Mouse (Mus musculus): ENCODE data around the gene Ciart. TPM values are rescaled to one million over a fixed set of nuclear protein-coding genes. Genes with fewer than 3 reads are reported as not detected.
"Not testable (repeated sequence)": the region's sequence is repeated elsewhere in the genome, so short reads cannot be mapped to it uniquely, and the experiment has no call there.

Ciart gene
- total and polyA plus RNA-seq, 2 experiments from 2014 or later, result 4.3 to 11.4 TPM

DNA sequence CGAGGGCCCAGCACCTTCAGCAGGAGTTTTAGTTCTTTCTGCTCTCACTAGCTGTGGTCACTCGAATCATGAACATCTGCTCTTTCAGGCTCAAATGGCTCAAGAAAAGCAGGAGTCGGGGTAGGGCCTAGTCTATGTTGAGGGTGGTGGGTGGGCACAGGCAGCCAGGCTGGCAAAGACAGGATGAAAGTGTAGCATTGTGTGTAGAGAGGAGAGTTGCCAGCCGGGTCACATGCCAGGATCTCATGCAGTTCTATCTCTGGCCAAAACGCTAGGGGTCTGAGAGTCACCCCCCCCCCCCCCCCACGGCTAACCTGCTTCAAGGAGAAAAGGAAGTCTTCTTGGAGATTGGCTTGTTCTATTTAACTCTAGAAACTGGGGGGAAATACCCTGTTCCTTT is 20.6 kb upstream of the Ciart start:
- Histone ChIP-seq H3K36me3 (ENCODE audit: insufficient read depth, low read length) (0 out of 2 replicates have a peak, but pooled peaks cover 1% of the 10 kb centered on the region), H3K9me3 (ENCODE audit: low read length) (no peaks in the 10 kb centered on the region), H3K27me3 (ENCODE audit: insufficient read depth, low read length) (peaks cover 8% of the 10 kb centered on the region; the same call in 1 of the 2 replicates), H3K27ac (no peak overlapping the region), H3K4me1 (ENCODE audit: insufficient read depth, low read length) (peaks cover 11% of the 10 kb centered on the region; the same call in 1 of the 2 replicates), H3K9ac (replicated peaks; ENCODE audit: low read length) (no peak overlapping the region), H3K4me3 (ENCODE audit: low read length) (no peak overlapping the region), H3K4me2 (ENCODE audit: low read depth, low read length) (no peak overlapping the region)
- no peak for TF ChIP-seq CTCF (IDR thresholded peaks at IDR 0.05; ENCODE audit: low read depth)
- ATAC-seq, result no peak; the same call in 1 of the 2 replicates
- no peak for DNase-seq (ENCODE audit: low spot score)
- 22% methylated on average over 5 of the region's 6 CpGs for WGBS

GRCm38 (mm10) chr3:95902373-95902625 is 20.2 kb upstream of the Ciart start:
- peaks cover 11% of the 10 kb centered on the region; the same call in 1 of the 2 replicates for H3K4me1 ChIP-seq (ENCODE audit: insufficient read depth, low read length)
- ATAC-seq, result no peak
- H3K27ac ChIP-seq, result no peak overlapping the region
- H3K4me3 ChIP-seq (ENCODE audit: low read length), result no peak overlapping the region
- H3K27me3 ChIP-seq (ENCODE audit: insufficient read depth, low read length), result peaks cover 8% of the 10 kb centered on the region; the same call in 1 of the 2 replicates
- H3K9ac ChIP-seq (replicated peaks; ENCODE audit: low read length), result no peak overlapping the region
- H3K36me3 ChIP-seq (ENCODE audit: insufficient read depth, low read length), result 0 out of 2 replicates have a peak, but pooled peaks cover 3% of the 10 kb centered on the region
- H3K9me3 ChIP-seq (ENCODE audit: low read length), result no peaks in the 10 kb centered on the region
- no peak for TF ChIP-seq CTCF (IDR thresholded peaks at IDR 0.05; ENCODE audit: low read depth)
- no peak overlapping the region for H3K4me2 ChIP-seq (ENCODE audit: low read depth, low read length)
- no peak for DNase-seq (ENCODE audit: low spot score)

DNA sequence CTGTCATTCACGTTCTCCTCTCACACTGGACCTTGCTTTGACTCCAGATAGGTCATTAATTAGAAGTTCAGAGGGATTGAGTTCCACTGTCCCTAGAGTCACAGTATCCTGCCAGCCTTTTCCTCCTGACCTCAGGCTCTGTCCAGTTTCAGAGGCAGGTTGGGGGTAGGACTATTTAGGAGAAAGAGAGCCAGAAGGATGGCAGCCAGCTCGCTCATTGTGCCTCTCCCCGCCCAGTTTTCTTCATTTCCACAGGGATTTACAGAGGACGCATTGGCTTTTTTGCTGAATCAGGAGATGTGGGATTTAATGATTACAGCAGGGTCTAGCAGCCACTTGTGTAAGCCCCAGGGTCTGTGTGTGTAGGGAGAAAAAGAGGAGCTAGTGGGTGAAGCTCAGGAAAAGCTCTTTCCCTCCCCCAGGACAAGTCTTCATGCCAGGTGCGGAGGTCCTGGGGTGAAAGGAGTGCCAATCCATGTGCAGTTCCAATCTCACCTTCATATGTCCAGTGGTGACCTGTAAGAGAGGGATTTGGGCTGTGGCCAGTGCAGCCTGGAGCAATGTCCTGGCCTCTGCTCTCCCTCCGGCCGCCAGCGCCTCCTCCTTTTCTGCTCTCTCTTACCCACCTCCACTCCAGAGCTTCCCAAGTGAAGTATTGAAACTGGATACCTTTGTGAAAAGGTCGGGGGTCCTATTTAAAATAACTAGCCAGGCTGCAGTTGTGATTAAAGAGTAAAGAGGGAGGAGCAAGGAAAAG is 19.7 kb upstream of the Ciart start:
- H3K9ac ChIP-seq (replicated peaks; ENCODE audit: low read length), result no peak overlapping the region
- 65% methylated on average over 9 of the region's 9 CpGs for WGBS
- H3K27me3 ChIP-seq (ENCODE audit: insufficient read depth, low read length), result peaks cover 8% of the 10 kb centered on the region; the same call in 1 of the 2 replicates
- no peak overlapping the region for H3K27ac ChIP-seq
- H3K36me3 ChIP-seq (ENCODE audit: insufficient read depth, low read length), result 0 out of 2 replicates have a peak, but pooled peaks cover 3% of the 10 kb centered on the region
- no peak for DNase-seq (ENCODE audit: low spot score)
- no peak overlapping the region for H3K4me2 ChIP-seq (ENCODE audit: low read depth, low read length)
- no peak for ATAC-seq
- H3K4me3 ChIP-seq (ENCODE audit: low read length), result no peak overlapping the region
- no peak for TF ChIP-seq CTCF (IDR thresholded peaks at IDR 0.05; ENCODE audit: low read depth)
- peaks cover 11% of the 10 kb centered on the region; the same call in 1 of the 2 replicates for H3K4me1 ChIP-seq (ENCODE audit: insufficient read depth, low read length)
- H3K9me3 ChIP-seq (ENCODE audit: low read length), result no peaks in the 10 kb centered on the region

- ATAC-seq (no peak), DNase-seq (ENCODE audit: low spot score) (no peak)
- no peaks in the 10 kb centered on the region for H3K9me3 ChIP-seq (ENCODE audit: low read length)
- H3K27me3 ChIP-seq (ENCODE audit: insufficient read depth, low read length), result peaks cover under 1% of the 10 kb centered on the region; the same call in 1 of the 2 replicates
- peaks cover 5% of the 10 kb centered on the region; the same call in 1 of the 2 replicates for H3K4me1 ChIP-seq (ENCODE audit: insufficient read depth, low read length)
- H3K36me3 ChIP-seq (ENCODE audit: insufficient read depth, low read length), result 0 out of 2 replicates have a peak, but pooled peaks cover 3% of the 10 kb centered on the region
- H3K4me3 ChIP-seq (ENCODE audit: low read length), result no peak overlapping the region
- WGBS, result 74% methylated on average over 13 of the region's 13 CpGs
- H3K4me2 ChIP-seq (ENCODE audit: low read depth, low read length), result no peak overlapping the region
- H3K9ac ChIP-seq (replicated peaks; ENCODE audit: low read length), result no peak overlapping the region
- TF ChIP-seq CTCF (IDR thresholded peaks at IDR 0.05; ENCODE audit: low read depth), result no peak
- H3K27ac ChIP-seq, result no peak overlapping the region
Observed at GRCm38 (mm10) chr3:95899800-95900524, 17.9 kb upstream of the Ciart start.

GRCm38 (mm10) chr3:95895501-95895900 is 13.4 kb upstream of the Ciart start:
- not testable (repeated sequence) for H3K4me1 ChIP-seq (ENCODE audit: insufficient read depth, low read length); H3K27me3 ChIP-seq (ENCODE audit: insufficient read depth, low read length); H3K27ac ChIP-seq; H3K4me3 ChIP-seq (ENCODE audit: low read length); H3K9me3 ChIP-seq (ENCODE audit: low read length); ATAC-seq; DNase-seq (ENCODE audit: low spot score); H3K9ac ChIP-seq (replicated peaks; ENCODE audit: low read length); H3K36me3 ChIP-seq (ENCODE audit: insufficient read depth, low read length)
- 82% methylated on average over 7 of the region's 7 CpGs for WGBS
- H3K4me2 ChIP-seq (ENCODE audit: low read depth, low read length), result peak overlapping the region; percentile 70; the same call in 1 of the 2 replicates

GRCm38 (mm10) chr3:95894317-95895160 is 12.5 kb upstream of the Ciart start:
- H3K4me2 ChIP-seq (ENCODE audit: low read depth, low read length), result peak overlapping the region; percentile 70
- ATAC-seq, result peak; percentile 6; the same call in 1 of the 2 replicates
- H3K4me1 ChIP-seq (ENCODE audit: insufficient read depth, low read length), result peaks cover 8% of the 10 kb centered on the region; the same call in 1 of the 2 replicates
- peak overlapping the region; percentile 67 for H3K4me3 ChIP-seq (ENCODE audit: low read length)
- 0 out of 2 replicates have a peak, but pooled peaks cover 3% of the 10 kb centered on the region for H3K36me3 ChIP-seq (ENCODE audit: insufficient read depth, low read length)
- no peaks in the 10 kb centered on the region for H3K27me3 ChIP-seq (ENCODE audit: insufficient read depth, low read length)
- peak; percentile 67 for DNase-seq (ENCODE audit: low spot score)
- 10% methylated on average over 16 of the region's 16 CpGs for WGBS
- TF ChIP-seq CTCF (IDR thresholded peaks at IDR 0.05; ENCODE audit: low read depth), result no peak
- H3K9me3 ChIP-seq (ENCODE audit: low read length), result no peaks in the 10 kb centered on the region
- peak overlapping the region; percentile 80 for H3K27ac ChIP-seq
- peak overlapping the region; percentile 64 for H3K9ac ChIP-seq (replicated peaks; ENCODE audit: low read length)

- ATAC-seq (peak; percentile 98), DNase-seq (ENCODE audit: low spot score) (peak; percentile 98)
- peak within 1 kb of the TSS; percentile 80 for H3K27ac ChIP-seq
- WGBS, result under 1% methylated on average over 25 of the region's 43 CpGs
- not testable (repeated sequence) for H3K9me3 ChIP-seq (ENCODE audit: low read length); H3K27me3 ChIP-seq (ENCODE audit: insufficient read depth, low read length); H3K4me1 ChIP-seq (ENCODE audit: insufficient read depth, low read length); H3K36me3 ChIP-seq (ENCODE audit: insufficient read depth, low read length)
- peak within 1 kb of the TSS; percentile 70 for H3K4me2 ChIP-seq (ENCODE audit: low read depth, low read length)
- H3K9ac ChIP-seq (replicated peaks; ENCODE audit: low read length), result peak within 1 kb of the TSS; percentile 64
- peak within 1 kb of the TSS; percentile 67 for H3K4me3 ChIP-seq (ENCODE audit: low read length)
Observed at GRCm38 (mm10) chr3:95893606-95894316, 11.7 kb upstream of the Ciart start, which contains the start of gene Aph1a. Gene Aph1a (plus strand): TSS chr3:95893969.

Measured in hindbrain, postnatal 0 days (tissue).